Mouse (Mus musculus) spleen, embryonic (tissue): ENCODE data around the gene Large2.

ENCODE experiments used
- CTCF ChIA-PET: fragments of 350-600 bp; sonication (Branson Sonifier 250); formaldehyde crosslinking; loops from one replicate; lab custom pipeline; 2022; lab: Charles Lee

The Large2 gene

GRCm38 (mm10) chr2:92390206-92390930 is 15.7 kb upstream of the Large2 start:
- CTCF ChIA-PET: no interaction called here

DNA sequence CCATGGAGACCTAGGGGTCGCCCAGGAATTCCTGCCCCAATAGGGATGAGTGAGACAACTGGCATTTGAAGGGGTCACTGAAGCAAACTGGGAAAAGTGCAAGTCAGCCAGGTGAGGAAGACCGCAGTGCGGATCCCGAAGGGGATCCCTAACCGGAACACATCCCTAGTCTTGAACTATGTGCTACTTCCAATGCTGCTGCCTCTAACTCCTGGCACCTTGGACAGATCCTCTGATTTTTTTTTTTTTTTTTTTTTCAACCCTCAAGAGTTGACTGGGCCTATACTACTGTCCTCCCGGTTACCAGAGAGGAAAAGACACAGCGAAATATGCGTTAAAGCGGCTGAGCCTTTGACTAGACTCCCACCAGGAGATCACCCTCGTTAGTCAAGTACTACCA is 15.0 kb upstream of the Large2 start:
- CTCF ChIA-PET: no interaction called here

- CTCF ChIA-PET: no interaction called here
Measured at GRCm38 (mm10) chr2:92388891-92389641, 14.4 kb upstream of the Large2 start.

GRCm38 (mm10) chr2:92388081-92388517 is 13.4 kb upstream of the Large2 start:
- CTCF ChIA-PET: no interaction called here

DNA sequence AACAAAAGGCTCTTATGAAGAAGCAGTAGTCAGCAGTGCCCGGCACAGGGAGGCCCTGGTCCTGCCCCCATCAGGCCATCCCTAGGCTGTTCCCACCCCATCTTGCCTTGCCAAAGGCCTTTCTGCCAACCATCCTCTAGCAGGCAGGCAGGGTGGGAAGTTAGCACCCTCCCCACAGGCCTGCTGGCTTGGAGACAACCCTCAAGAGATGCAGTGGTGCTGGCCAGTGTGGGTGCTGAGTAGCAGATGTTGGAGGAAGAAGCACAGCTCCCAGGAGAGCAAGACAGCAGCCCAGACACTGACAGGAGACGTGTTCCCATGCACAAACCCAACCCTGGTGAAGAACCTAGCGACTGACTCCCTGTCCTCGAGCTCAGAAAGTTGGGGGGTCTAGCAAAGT is 13.0 kb upstream of the Large2 start:
- CTCF ChIA-PET: no interaction called here

DNA sequence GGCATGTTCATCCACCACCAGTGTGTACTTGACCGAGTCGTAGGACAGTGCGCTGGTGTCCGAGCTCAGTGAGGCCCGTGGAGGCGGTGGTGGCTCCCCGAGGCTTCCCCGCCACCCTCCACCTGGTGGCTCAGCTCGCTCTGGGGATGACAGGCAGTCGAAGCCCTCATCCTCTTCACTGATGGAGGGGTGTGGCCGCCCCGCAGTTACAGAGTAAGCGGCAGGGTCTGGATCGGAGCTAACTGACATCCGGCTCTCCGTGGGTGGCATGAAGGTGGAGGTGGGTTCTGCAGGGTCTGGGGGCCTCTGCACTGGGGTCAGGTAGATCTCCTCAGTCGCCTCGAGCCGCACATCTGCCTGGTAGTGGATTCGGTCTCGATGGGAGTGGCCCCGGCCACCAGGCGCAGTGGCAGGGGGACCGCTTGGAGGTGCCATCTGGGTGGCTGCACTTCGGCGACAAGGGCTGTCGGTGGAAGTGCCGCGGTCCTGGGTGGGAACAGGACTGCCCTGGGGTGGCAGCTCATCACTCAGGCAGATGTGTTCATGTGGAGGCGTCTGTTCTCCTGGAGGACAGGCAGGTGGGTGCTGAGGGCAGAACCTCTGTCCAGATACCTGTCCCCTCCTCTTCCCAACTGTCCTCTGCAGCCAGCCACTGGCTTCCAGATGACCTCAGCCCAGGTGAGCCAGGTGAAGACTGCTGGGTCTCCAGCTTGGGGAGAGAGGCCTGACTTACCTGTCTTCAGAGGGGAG is 12.3 kb upstream of the Large2 start:
- CTCF ChIA-PET: no interaction called here

DNA sequence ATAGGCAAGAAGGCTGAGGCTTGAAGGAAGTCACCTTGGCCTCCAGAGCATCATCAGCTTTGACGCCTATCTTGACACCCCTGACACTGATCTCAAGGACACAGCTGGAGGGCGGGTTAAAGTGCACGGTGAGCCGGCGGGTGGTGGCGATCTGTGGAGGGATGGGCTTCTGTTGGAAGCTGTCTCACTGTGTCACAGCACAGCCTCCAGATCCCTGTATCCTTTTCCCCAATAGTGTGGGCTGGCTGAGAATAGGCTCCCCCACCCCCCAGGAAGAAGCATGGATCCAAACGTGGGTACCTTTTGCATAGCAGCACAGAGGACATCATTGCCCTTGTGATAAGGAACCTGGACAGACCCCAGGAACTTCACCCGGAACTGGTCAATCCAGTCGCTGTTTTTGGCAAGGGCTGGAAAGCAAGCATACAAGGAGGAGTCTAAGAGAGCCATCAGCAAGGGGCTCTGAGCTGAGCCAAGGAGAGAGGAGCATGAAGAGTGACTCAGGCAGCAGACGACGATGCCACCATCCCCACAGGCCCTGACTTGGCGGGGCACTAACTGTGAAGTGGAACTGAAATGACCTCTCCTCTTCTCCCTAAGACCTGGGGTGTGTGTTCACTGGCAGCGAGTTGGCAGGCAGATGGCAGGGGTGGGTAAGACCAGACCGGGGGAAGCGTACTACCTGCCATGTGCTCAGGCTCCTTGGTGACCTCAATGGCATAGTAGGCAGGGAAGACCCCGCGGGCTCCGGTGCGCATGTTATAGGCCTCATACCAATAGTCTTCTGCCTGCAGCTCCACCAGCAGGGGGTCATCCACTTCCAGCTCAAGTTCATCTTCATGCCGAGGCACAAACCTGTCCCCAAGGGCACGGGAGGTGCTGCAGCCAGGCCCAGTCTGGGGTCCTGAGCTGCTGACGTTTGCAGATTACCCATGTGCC is 10.7 kb upstream of the Large2 start:
- CTCF ChIA-PET: interaction anchor here (0.6 kb wide), 1 partner anchor 87 kb away, joined by 3 read pairs; no protein-coding TSS in a partner anchor

GRCm38 (mm10) chr2:92384101-92384500 is 9.4 kb upstream of the Large2 start:
- CTCF ChIA-PET: no interaction called here

GRCm38 (mm10) chr2:92382759-92383158 is 8.1 kb upstream of the Large2 start:
- CTCF ChIA-PET: no interaction called here

DNA sequence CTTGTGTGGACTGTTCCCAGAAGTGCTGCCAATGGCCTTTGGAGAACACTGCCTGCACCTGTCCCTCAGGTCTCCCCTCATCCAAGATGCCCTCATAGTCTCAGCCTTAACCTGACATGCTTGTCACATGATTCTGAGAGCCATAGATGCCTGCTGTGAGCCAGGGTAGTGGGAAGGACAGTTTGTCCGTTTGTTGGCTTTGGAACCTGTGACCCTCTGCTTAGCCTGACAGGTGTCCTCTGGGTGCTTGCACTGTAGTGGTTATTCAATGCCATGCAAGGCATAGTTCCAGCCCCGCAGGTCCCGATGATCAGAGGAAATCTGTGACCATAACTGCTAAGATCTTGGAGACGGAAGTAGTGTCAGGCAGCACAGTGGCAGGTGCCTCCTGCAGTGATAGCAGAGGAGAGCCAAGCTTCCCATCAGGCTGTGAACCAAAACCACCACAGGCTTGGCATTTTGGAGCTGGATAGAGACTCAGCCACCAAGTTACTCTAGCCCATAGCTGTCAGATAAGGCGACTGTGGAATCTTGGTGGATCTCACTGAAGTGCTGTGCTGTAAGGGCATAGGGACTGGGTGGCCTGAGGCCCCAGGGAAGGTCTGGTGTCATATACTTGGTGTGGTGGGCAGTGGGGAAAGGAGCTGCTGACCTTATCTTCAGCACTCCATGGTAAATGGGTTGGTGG is 7.4 kb upstream of the Large2 start, which contains the start of gene 1700029I15Rik:
Gene 1700029I15Rik (plus strand): TSS at position 638 of the 688 bp plus-strand sequence.
- CTCF ChIA-PET: no interaction called here

- CTCF ChIA-PET: interaction anchor here (0.7 kb wide), 1 partner anchor 418 kb away, joined by 6 read pairs; no protein-coding TSS in a partner anchor
Measured at GRCm38 (mm10) chr2:92381161-92381560, 6.5 kb upstream of the Large2 start.

DNA sequence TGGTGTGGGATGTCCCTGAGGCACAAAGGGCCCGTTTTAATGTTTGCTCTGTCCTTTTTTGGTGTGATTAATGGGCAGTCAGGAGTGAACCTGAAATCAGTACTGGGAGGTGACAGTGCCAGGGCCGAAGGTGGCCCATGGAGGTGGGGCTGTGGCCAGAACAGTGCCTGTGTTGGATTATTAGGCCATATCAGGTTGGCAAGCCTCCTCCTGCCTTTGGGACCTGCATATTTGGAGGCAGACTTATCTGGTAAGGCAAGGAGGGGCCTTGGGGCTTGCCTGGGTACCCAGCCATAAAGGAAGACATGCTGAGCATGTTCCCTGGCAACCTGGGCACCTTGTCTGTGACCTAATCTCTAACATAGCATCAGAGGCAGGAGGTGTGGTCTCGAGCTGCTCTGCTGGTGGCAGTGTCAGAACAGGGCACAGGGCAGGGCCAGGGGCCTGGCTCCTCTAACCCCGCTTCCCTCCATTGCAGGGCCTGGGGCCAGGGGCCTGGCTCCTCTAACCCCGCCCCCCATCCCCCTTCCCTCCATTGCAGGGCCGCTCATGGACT is 5.9 kb upstream of the Large2 start:
- CTCF ChIA-PET: interaction anchor here (0.6 to 0.7 kb wide), 2 partner anchors 417 to 1163 kb away, joined by 6 to 8 read pairs; no protein-coding TSS in a partner anchor

DNA sequence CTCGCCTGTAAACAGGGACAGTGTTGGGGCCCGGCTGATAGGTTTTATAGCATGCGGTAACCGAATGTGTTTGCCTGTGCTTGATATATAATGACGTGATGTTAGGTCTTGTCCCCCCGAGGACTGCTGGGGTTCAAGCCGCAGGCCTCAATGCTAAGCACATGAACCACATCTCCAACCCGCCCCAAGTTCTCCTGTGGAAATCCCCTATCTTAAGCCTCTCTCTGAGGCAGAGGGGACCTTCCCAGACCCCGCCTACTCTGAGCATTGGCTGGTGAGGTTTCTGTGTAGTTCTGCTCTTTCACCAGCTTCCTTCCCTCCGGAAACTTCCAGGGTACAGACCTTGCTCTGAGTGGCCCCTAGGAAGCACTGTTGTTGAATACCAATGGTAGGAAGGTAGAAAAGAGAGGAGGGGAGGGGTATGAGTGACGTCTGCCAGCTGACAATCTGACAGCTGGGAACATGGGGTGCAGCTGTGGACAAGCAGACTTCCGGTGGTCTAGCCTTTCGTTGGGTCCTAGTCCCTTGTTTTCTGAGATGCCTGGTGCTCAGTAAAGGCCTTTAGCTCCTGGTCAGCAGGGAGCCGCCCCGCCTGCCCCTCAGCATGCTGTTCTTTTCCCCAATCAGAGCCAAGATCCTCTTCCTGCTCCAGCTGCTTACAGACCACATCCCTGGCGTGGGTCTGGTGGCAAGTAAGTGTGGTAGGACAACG is 5.3 kb upstream of the Large2 start:
- CTCF ChIA-PET: interaction anchor here (0.6 kb wide), 1 partner anchor 1163 kb away, joined by 8 read pairs; no protein-coding TSS in a partner anchor

- CTCF ChIA-PET: no interaction called here
Measured at GRCm38 (mm10) chr2:92377320-92377719, 2.7 kb upstream of the Large2 start.

- CTCF ChIA-PET: interaction anchor here (0.9 kb wide), 1 partner anchor 110 kb away, joined by 5 read pairs; no protein-coding TSS in a partner anchor
Measured at GRCm38 (mm10) chr2:92376300-92376699, 1.6 kb upstream of the Large2 start.

DNA sequence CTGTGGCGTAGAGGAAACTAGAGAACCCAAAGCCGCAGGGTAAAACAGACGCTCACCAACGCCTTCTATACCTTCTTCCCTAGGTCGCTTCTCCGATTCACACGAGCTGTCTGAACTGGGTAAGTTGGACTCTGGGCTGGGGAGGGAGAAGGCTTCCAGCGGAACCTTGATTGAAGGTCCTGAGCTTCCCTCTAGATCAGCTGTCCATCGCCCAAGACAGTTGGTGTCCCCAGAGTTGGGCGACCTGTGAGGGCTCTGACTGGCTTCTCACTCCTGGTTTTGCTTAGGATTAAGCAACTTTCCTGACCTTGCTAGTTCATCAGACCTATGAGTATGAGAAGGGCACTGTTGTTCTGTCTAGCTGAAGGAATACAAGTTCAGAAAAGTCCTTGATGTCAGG is 1.1 kb upstream of the Large2 start:
- CTCF ChIA-PET: no interaction called here

- CTCF ChIA-PET: interaction anchor here (0.6 kb wide), 1 partner anchor 317 kb away, joined by 11 read pairs; no protein-coding TSS in a partner anchor
Measured at GRCm38 (mm10) chr2:92375099-92375623, 492 bp upstream of the Large2 start.

- CTCF ChIA-PET: no interaction called here
Measured at GRCm38 (mm10) chr2:92373437-92373813, 1.2 kb downstream of the Large2 start.
